Mouse (Mus musculus) thymus, postnatal 4 days (tissue): ENCODE results near the gene Apc2.
"Not testable (repeated sequence)": the region's sequence is repeated elsewhere in the genome, so short reads cannot be mapped to it uniquely, and the experiment has no call there.

ENCODE experiments used
- DNase-seq: peaks from one replicate; pipeline ENCODE4 v3.0.0; 2021

Gene Apc2

GRCm38 (mm10) chr10:80344131-80344661 lies 48.4 kb downstream of the Apc2 start:
- DNase-seq: no peak

- peak; percentile 58 for DNase-seq
These were observed 49.3 kb downstream of the Apc2 start for GRCm38 (mm10) chr10:80345122-80345521.

- DNase-seq: not testable (repeated sequence)
These were observed 50.2 kb downstream of the Apc2 start for GRCm38 (mm10) chr10:80345929-80346328.

GRCm38 (mm10) chr10:80347514-80347967 lies 51.8 kb downstream of the Apc2 start:
- no peak for DNase-seq

- DNase-seq: peak; percentile 84
These were observed 52.5 kb downstream of the Apc2 start, which contains the start of gene Adamtsl5 for GRCm38 (mm10) chr10:80348244-80348781. TSS of gene Adamtsl5 (minus strand) at chr10:80348412.

- peak; percentile 30 for DNase-seq
These were observed 53.2 kb downstream of the Apc2 start for GRCm38 (mm10) chr10:80348981-80349380.

- DNase-seq: peak; percentile 95
These were observed 54.5 kb downstream of the Apc2 start for GRCm38 (mm10) chr10:80350292-80350691.

- no peak for DNase-seq
These were observed 56.1 kb downstream of the Apc2 start for GRCm38 (mm10) chr10:80351896-80352295.

DNA sequence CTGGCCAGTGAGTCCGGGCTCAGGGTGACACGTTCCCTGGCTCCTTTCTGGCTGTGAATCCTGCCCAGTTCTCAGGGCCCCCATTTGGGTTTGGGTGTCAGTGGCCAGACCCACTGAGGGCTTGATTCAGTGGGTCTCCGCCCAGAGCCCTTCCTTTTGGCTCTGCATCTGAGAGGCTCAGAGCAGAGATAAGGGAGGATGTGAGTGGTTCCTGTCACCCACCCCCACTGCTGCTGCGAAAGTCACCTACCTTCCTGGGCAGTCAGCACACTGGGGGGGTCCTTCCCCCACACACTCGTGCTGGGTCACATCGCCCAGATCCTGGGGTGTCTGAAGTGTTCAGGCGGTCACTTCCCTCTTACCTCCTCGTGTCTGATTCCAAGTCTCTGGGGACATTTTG lies 57.0 kb downstream of the Apc2 start:
- no peak for DNase-seq

DNA sequence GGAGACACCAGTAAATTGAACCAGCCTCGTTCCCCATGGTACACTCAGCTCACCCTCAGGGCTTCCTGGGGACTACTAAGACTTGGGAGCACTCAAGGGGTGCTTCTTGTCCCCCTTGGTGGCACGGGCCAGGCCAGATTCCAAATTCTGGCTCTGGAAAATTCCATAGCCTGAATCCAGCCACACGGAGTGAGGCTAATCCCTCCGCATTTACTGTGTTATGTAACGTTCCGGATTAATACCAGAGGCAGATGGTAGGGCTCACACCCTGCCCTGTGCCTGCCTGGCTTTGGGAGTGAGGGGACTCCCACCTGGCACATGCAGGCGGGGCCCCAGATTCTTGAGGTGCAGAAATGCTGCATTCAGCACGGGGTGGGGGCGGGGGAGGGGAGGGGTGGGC lies 59.7 kb downstream of the Apc2 start:
- no peak for DNase-seq

GRCm38 (mm10) chr10:80356001-80356682 lies 60.4 kb downstream of the Apc2 start, which contains the start of gene Plk5:
TSS of gene Plk5 (plus strand) at chr10:80356459.
- DNase-seq: peak; percentile 41

GRCm38 (mm10) chr10:80356737-80357136 lies 61.0 kb downstream of the Apc2 start:
- DNase-seq: no peak

GRCm38 (mm10) chr10:80357336-80357735 lies 61.6 kb downstream of the Apc2 start:
- DNase-seq: no peak

GRCm38 (mm10) chr10:80357994-80358639 lies 62.3 kb downstream of the Apc2 start:
- DNase-seq: no peak

GRCm38 (mm10) chr10:80363734-80364133 lies 68.0 kb downstream of the Apc2 start:
- no peak for DNase-seq

DNA sequence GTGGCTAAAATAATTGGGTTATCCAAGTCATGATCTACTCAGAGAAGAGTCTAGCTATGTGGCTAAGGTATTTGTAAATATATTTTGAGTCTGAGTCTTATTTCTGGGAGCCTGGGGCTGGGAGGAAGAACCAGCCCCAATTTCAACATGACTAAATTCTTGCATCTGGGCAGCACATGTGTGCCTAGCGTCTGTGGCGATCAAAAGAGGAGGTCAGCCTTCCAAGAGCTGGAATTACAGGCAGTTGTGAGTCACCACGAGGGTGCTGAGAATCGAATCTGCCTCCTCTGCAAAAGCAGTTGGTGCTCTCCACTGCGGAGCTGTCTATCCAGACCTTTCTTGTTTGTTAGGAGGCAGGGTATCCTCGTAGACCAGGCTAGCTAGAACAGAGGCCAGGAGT lies 70.0 kb downstream of the Apc2 start:
- no peak for DNase-seq
